Mouse (Mus musculus) small intestine, adult 2 months (tissue): ENCODE data around the gene Zdhhc5. TPM values are rescaled to one million over a fixed set of nuclear protein-coding genes. Genes with fewer than 3 reads are reported as not detected.

Experiments used
- H3K27ac ChIP-seq: fragments of 200-500 bp; 2 replicates; pipeline ENCODE4 v1.5.1; 2012; ENCODE audit warnings: low read depth, low read length, control low read depth, inconsistent platforms; ENCODE audit not compliant: insufficient read depth
- H3K27me3 ChIP-seq: fragments of 200-500 bp; 2 replicates; pipeline ENCODE4 v1.6.1; 2012; ENCODE audit warnings: mild to moderate bottlenecking, moderate library complexity, low read length, inconsistent platforms; ENCODE audit not compliant: control insufficient read depth, insufficient read depth
- H3K36me3 ChIP-seq: fragments of 200-500 bp; 2 replicates; pipeline ENCODE4 v1.6.1; 2012; ENCODE audit warnings: mild to moderate bottlenecking, low read length, control low read depth, inconsistent platforms; ENCODE audit not compliant: control insufficient read depth, insufficient read depth
- H3K4me1 ChIP-seq: fragments of 200-500 bp; 2 replicates; pipeline ENCODE4 v1.6.1; 2012; ENCODE audit warnings: low read length, inconsistent platforms, mixed read lengths; ENCODE audit not compliant: control insufficient read depth, insufficient read depth, insufficient read length
- H3K4me3 ChIP-seq: fragments of 200-500 bp; 2 replicates; pipeline ENCODE4 v1.5.1; 2012; ENCODE audit warnings: low read depth, mild to moderate bottlenecking, control low read depth, inconsistent platforms, low read length, moderate library complexity
- CTCF ChIP-seq: fragments of 200-500 bp; IDR thresholded peaks from 2 replicates; pipeline ENCODE4 v1.5.1; 2012; ENCODE audit warnings: low read depth, mild to moderate bottlenecking, control low read depth, inconsistent platforms, low read length, moderate library complexity, mixed read lengths; ENCODE audit not compliant: insufficient replicate concordance, insufficient read length; ENCODE audit errors: extremely low read depth
- POLR2A ChIP-seq: fragments of 200-500 bp; IDR thresholded peaks from 2 replicates; pipeline ENCODE4 v1.6.1; 2012; ENCODE audit warnings: low read depth, mild to moderate bottlenecking, control low read depth, inconsistent platforms, low read length, moderate library complexity
- WGBS: fragments of 180-500 bp; shearing (Covaris S2); methylation state at CpG from one replicate; pipeline ENCODE4 v1.1.7; 2018; 5-methylcytosine and 5-hydroxymethylcytosine counted together
- polyA plus RNA-seq: library from polyadenylated mRNA; depleted of rRNA; stranded (reverse); fragments of >200 nt; gene quantifications from 2 replicates; pipeline ENCODE4 v1.2.3, GENCODE M21; 2012; rRNA removed

The Zdhhc5 gene
- polyA plus RNA-seq, 1 experiment, result 46.1 TPM

DNA sequence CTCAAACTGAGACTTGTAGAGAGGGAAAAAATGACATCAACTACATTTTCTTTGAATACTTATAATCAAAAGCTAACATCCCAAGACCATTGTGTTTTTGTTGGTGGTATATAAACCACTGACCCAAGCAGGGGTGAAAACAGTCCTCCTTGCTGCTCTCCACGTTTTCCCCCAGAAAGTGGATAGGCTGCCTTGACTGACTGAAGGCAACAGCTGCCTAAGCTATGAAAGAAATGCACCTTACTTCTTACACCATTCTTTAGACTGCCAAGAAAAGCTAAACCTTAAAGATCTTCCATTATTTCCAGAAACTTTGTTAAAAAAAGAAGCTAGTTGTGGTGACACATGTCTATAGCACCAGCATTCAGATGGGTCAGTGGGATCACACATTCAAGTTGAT lies 68.8 kb downstream of the Zdhhc5 start:
- Histone ChIP-seq H3K36me3 (peaks cover 8% of the 10 kb centered on the region), H3K4me3 (no peak overlapping the region), H3K27me3 (no peaks in the 10 kb centered on the region), H3K27ac (no peak overlapping the region), H3K4me1 (peaks cover 14% of the 10 kb centered on the region)
- 12% methylated on average over 1 of the region's 1 CpGs for WGBS
- no peak for TF ChIP-seq POLR2A
- no peak for TF ChIP-seq CTCF

DNA sequence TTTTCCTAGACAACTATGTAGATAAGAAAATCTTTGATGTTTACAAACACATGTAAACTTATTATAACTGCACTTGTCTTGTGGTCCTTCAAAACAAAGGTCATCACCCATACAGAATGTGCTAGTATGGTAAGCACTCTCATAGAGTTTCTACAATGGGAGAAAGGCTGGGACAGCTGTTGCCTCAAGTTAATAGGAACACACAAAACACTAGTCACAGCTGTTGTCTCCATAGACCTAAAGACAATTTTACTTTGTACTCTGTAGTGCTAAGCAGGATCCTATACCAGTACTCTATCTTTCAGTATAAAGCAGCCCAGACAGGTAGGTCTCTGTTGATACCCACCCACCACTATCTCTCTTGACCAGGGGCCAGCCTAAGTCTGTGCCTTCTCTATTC lies 74.1 kb downstream of the Zdhhc5 start:
- no peaks in the 10 kb centered on the region for H3K27me3 ChIP-seq
- TF ChIP-seq POLR2A (no peak), CTCF (no peak)
- no peak overlapping the region for H3K27ac ChIP-seq
- H3K36me3 ChIP-seq, result peaks cover 5% of the 10 kb centered on the region
- H3K4me1 ChIP-seq, result peaks cover 25% of the 10 kb centered on the region; the same call in 1 of the 2 replicates
- no peak overlapping the region for H3K4me3 ChIP-seq

DNA sequence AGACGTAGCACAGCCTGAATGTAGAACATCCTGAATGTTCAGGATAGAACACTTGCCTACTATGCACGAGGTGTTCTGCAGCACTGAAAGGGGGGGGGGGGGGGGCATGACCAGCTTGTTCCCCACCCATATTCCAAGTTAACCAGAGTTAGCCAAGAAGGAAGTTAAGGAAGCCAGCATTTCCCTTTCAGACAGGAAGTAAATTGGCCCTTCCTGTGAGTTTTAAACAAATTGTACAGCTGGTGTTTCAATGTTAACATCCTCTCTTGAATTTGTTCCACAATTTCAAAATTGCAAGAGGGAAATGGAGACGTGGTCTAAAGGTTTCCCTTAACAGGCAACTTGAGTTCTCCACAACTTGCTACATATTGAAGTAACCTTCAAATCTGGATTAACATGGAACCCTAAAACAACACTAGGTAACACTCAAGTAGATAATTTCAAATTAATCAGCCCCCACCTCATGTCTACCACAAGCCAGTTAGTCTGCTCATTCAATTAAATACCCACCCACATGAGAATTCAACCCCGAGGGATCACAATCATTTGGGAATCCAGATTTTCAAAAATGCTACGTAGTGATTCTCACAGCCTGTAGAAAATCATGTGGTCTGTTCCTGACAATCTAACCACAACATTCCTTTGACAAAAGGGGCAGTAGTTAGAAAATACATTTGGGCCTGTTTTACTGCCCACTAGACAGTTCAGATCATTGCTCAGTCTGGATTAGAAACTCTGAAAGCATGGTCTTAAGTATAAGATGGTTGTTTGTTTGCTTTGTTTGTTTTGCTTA lies 76.4 kb downstream of the Zdhhc5 start:
- Histone ChIP-seq H3K36me3 (peaks cover 3% of the 10 kb centered on the region; the same call in 1 of the 2 replicates), H3K27ac (peak overlapping the region; percentile 38), H3K4me3 (no peak overlapping the region), H3K4me1 (peaks cover 30% of the 10 kb centered on the region; the same call in 1 of the 2 replicates), H3K27me3 (no peaks in the 10 kb centered on the region)
- 24% methylated on average over 5 of the region's 5 CpGs for WGBS
- TF ChIP-seq CTCF (no peak), POLR2A (no peak)

Other genes with a start within 250 kb of the Zdhhc5 start
- 0.44 and 0.81 TPM in 2 replicates for gene Tfpi, start 238.4 kb downstream of the Zdhhc5 start, polyA plus RNA-seq
- gene Ctnnd1, start 64.4 kb downstream of the Zdhhc5 start, polyA plus RNA-seq, result 29.0 and 80.2 TPM in 2 replicates
- not detected in 2 replicates for gene Btbd18, start 56.1 kb downstream of the Zdhhc5 start, polyA plus RNA-seq
- gene Selenoh, start 44.4 kb downstream of the Zdhhc5 start, polyA plus RNA-seq, result 42.8 and 47.3 TPM in 2 replicates
- not detected in 2 replicates for gene Gm28635, start 37.1 kb downstream of the Zdhhc5 start, polyA plus RNA-seq
- gene Med19, start 36.8 kb downstream of the Zdhhc5 start, polyA plus RNA-seq, result 2.7 and 5.1 TPM in 2 replicates
- gene Tmx2, start 36.0 kb downstream of the Zdhhc5 start, polyA plus RNA-seq, result 15.5 and 17.4 TPM in 2 replicates
- gene Clp1, start 12.2 kb upstream of the Zdhhc5 start, polyA plus RNA-seq, result 4.3 and 11.4 TPM in 2 replicates
- gene Ypel4, start 18.9 kb upstream of the Zdhhc5 start, polyA plus RNA-seq, result 0.57 and 2.4 TPM in 2 replicates
- gene Gm19426, start 28.5 kb upstream of the Zdhhc5 start, polyA plus RNA-seq, result 0.18 and 0.25 TPM in 2 replicates
- gene Serping1, start 60.3 kb upstream of the Zdhhc5 start, polyA plus RNA-seq, result 66.5 and 97.6 TPM in 2 replicates
- gene Ube2l6, start 83.6 kb upstream of the Zdhhc5 start, polyA plus RNA-seq, result 28.6 and 85.7 TPM in 2 replicates
- 0.06 TPM in 1 of 2 replicates, not detected in the other for gene Smtnl1, start 107.5 kb upstream of the Zdhhc5 start, polyA plus RNA-seq
- 28.6 and 32.0 TPM in 2 replicates for gene Timm10, start 111.8 kb upstream of the Zdhhc5 start, polyA plus RNA-seq
- 1.8 and 4.4 TPM in 2 replicates for gene Slc43a1, start 123.7 kb upstream of the Zdhhc5 start, polyA plus RNA-seq
- 4.8 and 11.8 TPM in 2 replicates for gene Rtn4rl2, start 171.5 kb upstream of the Zdhhc5 start, polyA plus RNA-seq
- gene Slc43a3, start 221.4 kb upstream of the Zdhhc5 start, polyA plus RNA-seq, result 14.4 and 31.1 TPM in 2 replicates